Mouse (Mus musculus) forebrain, embryonic 16.5 days (tissue): ENCODE data around the gene Zfp866. TPM values are rescaled to one million over a fixed set of nuclear protein-coding genes. Genes with fewer than 3 reads are reported as not detected.

Experiments used
- ATAC-seq: fragments of 200-750 bp; cut with Nextera tagmentation; 2 replicates; pipeline ENCODE4 v1.8.0; 2017; ENCODE audit warnings: mild to moderate bottlenecking, moderate library complexity
- H3K27ac ChIP-seq: fragments of 300-500 bp; sonication (generic); 2 replicates; pipeline ENCODE4 v1.5.1; 2014; ENCODE audit warnings: low read length, control low read depth
- H3K27me3 ChIP-seq: fragments of 300-500 bp; sonication (generic); replicated peaks from 2 replicates; pipeline ENCODE4 v1.6.1; 2014; ENCODE audit warnings: low read length; ENCODE audit not compliant: control insufficient read depth, insufficient read depth
- H3K36me3 ChIP-seq: fragments of 300-500 bp; sonication (generic); 2 replicates; pipeline ENCODE4 v1.6.1; 2014; ENCODE audit not compliant: control insufficient read depth, insufficient read depth
- H3K4me1 ChIP-seq: fragments of 300-500 bp; sonication (generic); replicated peaks from 2 replicates; pipeline ENCODE4 v1.6.1; 2014; ENCODE audit warnings: low read length; ENCODE audit not compliant: control insufficient read depth, insufficient read depth
- H3K4me2 ChIP-seq: fragments of 300-500 bp; sonication (generic); 2 replicates; pipeline ENCODE4 v1.6.1; 2014; ENCODE audit warnings: mild to moderate bottlenecking, low read length, control low read depth
- H3K4me3 ChIP-seq: fragments of 300-500 bp; sonication (generic); replicated peaks from 2 replicates; pipeline ENCODE4 v1.5.1; 2014; ENCODE audit warnings: mild to moderate bottlenecking, low read length, control low read depth
- H3K9ac ChIP-seq: fragments of 300-500 bp; sonication (generic); replicated peaks from 2 replicates; pipeline ENCODE4 v1.6.1; 2014; ENCODE audit warnings: low read depth, low read length, control low read depth
- H3K9me3 ChIP-seq: fragments of 300-500 bp; sonication (generic); 2 replicates; pipeline ENCODE4 v1.6.1; 2016; ENCODE audit warnings: low read length; ENCODE audit not compliant: control insufficient read depth
- WGBS: fragments of 180-500 bp; shearing (Covaris S2); extraction: QIAGEN DNeasy Blood & Tissue Kit; methylation state at CpG from one replicate; pipeline ENCODE4 v1.1.7; 2014; 5-methylcytosine and 5-hydroxymethylcytosine counted together
- polyA plus RNA-seq: library from polyadenylated mRNA; unstranded; fragments of >200 nt; fragmentation: Nextera tagmentation; extraction: Ambion mirVana; gene quantifications from 2 replicates; pipeline ENCODE4 v1.2.1, GENCODE M21; 2015

Gene Zfp866
- polyA plus RNA-seq, 1 experiment from 2014 or later: 51.0 TPM

- Histone ChIP-seq H3K9me3 (no peaks in the 10 kb centered on the region), H3K27me3 (no peaks in the 10 kb centered on the region), H3K9ac (peak overlapping the region; percentile 84), H3K4me2 (peak overlapping the region; percentile 82), H3K4me3 (peak overlapping the region; percentile 79), H3K27ac (peak overlapping the region; percentile 52), H3K36me3 (peaks cover 1% of the 10 kb centered on the region), H3K4me1 (peaks cover 17% of the 10 kb centered on the region)
- WGBS: under 1% methylated on average over 48 of the region's 48 CpGs
- ATAC-seq: peak; percentile 73
These were observed 564 bp upstream of the Zfp866 start for GRCm38 (mm10) chr8:69791415-69792068.

- H3K4me2 ChIP-seq: peak overlapping the region; percentile 82
- H3K4me1 ChIP-seq: peaks cover 17% of the 10 kb centered on the region
- H3K27me3 ChIP-seq: no peaks in the 10 kb centered on the region
- no peaks in the 10 kb centered on the region; the same call in 1 of the 2 replicates for H3K36me3 ChIP-seq
- H3K9me3 ChIP-seq: no peaks in the 10 kb centered on the region
- 32% methylated on average over 11 of the region's 11 CpGs for WGBS
- H3K27ac ChIP-seq: no peak overlapping the region
- peak; percentile 12; the same call in 1 of the 2 replicates for ATAC-seq
- H3K9ac ChIP-seq: peak overlapping the region; percentile 84
- peak overlapping the region; percentile 79 for H3K4me3 ChIP-seq
These were observed 614 bp downstream of the Zfp866 start for GRCm38 (mm10) chr8:69790364-69790763.

GRCm38 (mm10) chr8:69789731-69790130, 1.2 kb downstream of the Zfp866 start:
- no peaks in the 10 kb centered on the region; the same call in 1 of the 2 replicates for H3K36me3 ChIP-seq
- no peaks in the 10 kb centered on the region for H3K9me3 ChIP-seq
- no peaks in the 10 kb centered on the region for H3K27me3 ChIP-seq
- no peak for ATAC-seq
- H3K27ac ChIP-seq: no peak overlapping the region
- H3K9ac ChIP-seq: no peak overlapping the region
- WGBS: 75% methylated on average over 5 of the region's 5 CpGs
- H3K4me2 ChIP-seq: no peak overlapping the region; the same call in 1 of the 2 replicates
- peaks cover 17% of the 10 kb centered on the region for H3K4me1 ChIP-seq
- H3K4me3 ChIP-seq: no peak overlapping the region

DNA sequence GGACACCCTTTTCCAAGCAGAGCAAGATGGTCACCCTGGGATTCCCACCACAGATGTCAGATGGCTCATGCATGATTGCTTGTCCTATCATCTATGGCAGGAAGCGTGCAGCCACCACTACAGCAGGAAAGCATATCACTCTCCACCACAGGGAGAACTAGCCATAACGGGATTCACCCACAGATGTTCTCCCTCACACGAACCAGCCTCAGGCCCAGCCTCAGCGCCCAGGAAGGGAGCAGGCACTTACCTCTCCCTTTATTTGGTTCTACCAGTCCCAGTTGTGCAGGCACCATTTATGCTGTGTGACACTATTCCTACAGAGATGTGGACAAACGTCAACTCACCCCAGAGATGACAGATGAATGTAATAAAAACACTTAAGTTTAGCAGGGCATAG, 1.9 kb downstream of the Zfp866 start:
- Histone ChIP-seq H3K4me1 (peaks cover 17% of the 10 kb centered on the region), H3K9ac (no peak overlapping the region), H3K27ac (no peak overlapping the region), H3K36me3 (no peaks in the 10 kb centered on the region; the same call in 1 of the 2 replicates), H3K27me3 (no peaks in the 10 kb centered on the region), H3K4me3 (no peak overlapping the region), H3K9me3 (no peaks in the 10 kb centered on the region), H3K4me2 (no peak overlapping the region)
- no peak for ATAC-seq
- 94% methylated on average over 5 of the region's 5 CpGs for WGBS

DNA sequence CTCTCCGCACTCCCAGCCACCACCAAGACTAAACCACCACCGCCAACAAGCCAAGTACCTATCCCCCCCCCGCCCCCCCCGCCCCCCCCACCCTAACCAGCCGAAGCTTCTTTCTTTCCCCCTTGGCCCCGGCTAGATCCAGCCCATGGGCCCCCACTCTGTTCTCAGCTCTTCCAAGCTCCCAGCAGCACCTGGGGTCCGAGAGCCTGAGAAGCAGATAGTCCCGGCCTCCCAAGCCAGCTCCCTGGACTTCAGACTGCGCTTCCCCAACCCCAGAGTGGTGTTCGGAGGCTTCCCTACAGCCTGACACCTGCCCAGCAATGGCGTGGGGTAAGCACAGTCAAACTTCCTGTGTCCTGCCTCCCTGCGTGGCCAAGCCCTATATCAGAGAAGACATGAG, 13.9 kb downstream of the Zfp866 start:
- Histone ChIP-seq H3K4me2 (no peak overlapping the region), H3K4me3 (no peak overlapping the region), H3K4me1 (peaks cover 17% of the 10 kb centered on the region), H3K9me3 (no peaks in the 10 kb centered on the region), H3K9ac (no peak overlapping the region), H3K27ac (no peak overlapping the region), H3K36me3 (no peaks in the 10 kb centered on the region), H3K27me3 (no peaks in the 10 kb centered on the region)
- no peak for ATAC-seq
- 65% methylated on average over 12 of the region's 12 CpGs for WGBS

DNA sequence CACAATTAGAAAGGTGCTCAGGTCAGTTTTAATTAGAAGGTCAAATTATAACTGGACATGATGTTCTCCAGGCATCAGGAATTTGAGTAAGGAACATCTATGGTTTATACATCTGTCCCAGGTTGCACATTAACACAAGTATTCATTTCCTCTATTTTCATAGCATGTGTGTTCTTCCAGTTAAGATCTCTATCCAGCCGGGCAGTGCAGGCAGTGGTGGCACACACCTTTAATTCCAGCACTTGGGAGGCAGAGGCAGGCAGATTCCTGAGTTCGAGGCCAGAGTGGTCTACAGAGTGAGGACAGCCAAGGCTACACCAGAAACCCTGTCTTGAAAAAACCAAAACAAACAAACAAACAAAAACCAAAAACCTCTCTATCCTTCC, 15.8 kb downstream of the Zfp866 start:
- WGBS: 55% methylated on average over 2 of the region's 2 CpGs
- peak overlapping the region; percentile 47 for H3K9ac ChIP-seq

DNA sequence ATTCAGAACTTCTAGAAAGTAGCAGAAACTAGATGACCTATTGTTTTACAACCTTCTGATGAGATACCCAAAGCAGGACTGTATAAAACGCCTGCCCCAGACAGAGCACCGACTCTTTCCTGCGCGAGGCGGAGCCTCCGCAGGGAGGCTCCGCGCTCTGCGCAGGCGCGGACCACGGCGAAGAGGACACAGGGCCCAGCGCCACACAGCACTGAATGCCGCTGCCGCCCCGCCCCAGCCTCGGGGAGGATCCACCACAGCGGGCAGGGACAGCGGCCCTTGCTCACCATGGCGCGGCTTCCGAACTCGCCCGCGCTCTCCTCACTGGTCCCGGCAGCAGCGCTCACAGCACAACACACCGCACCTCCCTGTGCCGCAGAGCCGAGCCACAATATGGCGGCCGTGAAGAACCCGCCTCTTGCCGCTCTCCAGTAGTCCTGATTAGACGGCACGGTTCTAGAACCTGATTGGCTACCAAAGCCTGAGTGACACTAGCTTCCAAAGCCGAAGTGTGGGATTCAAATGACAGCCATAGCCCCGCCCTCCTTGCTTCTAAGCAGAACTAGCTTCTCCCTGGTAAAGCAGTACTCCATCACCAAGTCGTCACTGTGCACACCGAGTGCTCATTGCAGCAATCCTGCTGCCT, 16.4 kb downstream of the Zfp866 start, which contains the start of gene Gm20422:
Gm20422 (minus strand) TSS at position 384 of the 646 bp plus-strand sequence.
- under 1% methylated on average over 41 of the region's 41 CpGs for WGBS
- Histone ChIP-seq H3K27ac (peak within 1 kb of the TSS; percentile 98), H3K27me3 (no peaks in the 10 kb centered on the region), H3K36me3 (no peaks in the 10 kb centered on the region), H3K9me3 (no peaks in the 10 kb centered on the region), H3K4me2 (peak within 1 kb of the TSS; percentile 80), H3K9ac (peak within 1 kb of the TSS; percentile 90), H3K4me1 (peaks cover 24% of the 10 kb centered on the region), H3K4me3 (peak within 1 kb of the TSS; percentile 63)
- peak; percentile 99 for ATAC-seq

More for the DNA sequence above, 15.8 kb downstream of the Zfp866 start:
- Histone ChIP-seq H3K36me3 (no peaks in the 10 kb centered on the region), H3K9me3 (no peaks in the 10 kb centered on the region), H3K4me1 (peaks cover 24% of the 10 kb centered on the region), H3K4me3 (peak overlapping the region; percentile 63), H3K4me2 (peak overlapping the region; percentile 44), H3K27me3 (no peaks in the 10 kb centered on the region), H3K27ac (peak overlapping the region; percentile 62)
- ATAC-seq: no peak

DNA sequence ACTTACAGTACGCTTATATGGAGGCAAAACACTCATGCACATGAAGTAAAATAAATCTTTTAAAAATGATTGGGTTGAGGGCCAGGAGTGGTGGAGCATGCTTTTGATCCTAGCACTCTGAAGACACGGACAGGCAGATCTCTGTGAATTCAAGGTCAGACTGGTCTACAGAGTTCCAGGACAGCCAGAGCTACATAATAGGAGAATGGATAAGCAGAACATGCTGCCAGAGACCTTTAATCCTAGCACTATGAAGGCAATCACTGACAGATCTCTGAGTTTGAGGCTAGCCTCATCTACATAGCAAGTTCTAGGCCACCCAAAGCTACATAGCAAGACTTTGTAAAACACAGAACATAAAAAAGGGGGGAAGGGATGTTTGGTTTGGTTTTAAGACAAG, 18.9 kb downstream of the Zfp866 start:
- Histone ChIP-seq H3K9ac (no peak overlapping the region), H3K4me1 (peaks cover 24% of the 10 kb centered on the region), H3K36me3 (peaks cover 15% of the 10 kb centered on the region), H3K4me2 (no peak overlapping the region; the same call in 1 of the 2 replicates), H3K4me3 (no peak overlapping the region), H3K9me3 (no peaks in the 10 kb centered on the region), H3K27ac (no peak overlapping the region), H3K27me3 (no peaks in the 10 kb centered on the region)
- no peak for ATAC-seq
- 90% methylated on average over 2 of the region's 2 CpGs for WGBS

DNA sequence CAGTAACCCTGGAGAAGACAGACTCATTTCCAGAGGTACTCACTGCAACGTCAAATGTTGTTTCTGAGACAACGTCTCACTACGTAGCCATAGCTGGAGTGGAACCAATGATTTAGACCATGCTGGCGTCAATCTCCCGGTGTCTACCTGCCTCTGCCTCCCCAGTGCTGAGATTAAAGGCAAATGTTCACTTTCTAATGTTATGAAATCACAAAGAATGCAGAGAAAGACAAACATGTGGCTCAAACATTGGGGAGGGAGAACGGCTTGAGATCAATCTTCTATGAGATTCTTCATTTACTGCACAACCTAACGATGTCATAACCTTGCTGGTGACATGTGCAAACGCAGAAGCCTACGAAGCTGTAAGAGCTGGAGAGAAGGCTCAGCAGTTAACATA, 19.8 kb downstream of the Zfp866 start:
- WGBS: 90% methylated on average over 9 of the region's 9 CpGs
- peaks cover 24% of the 10 kb centered on the region for H3K4me1 ChIP-seq
- ATAC-seq: no peak
- peaks cover 4% of the 10 kb centered on the region for H3K9me3 ChIP-seq
- peaks cover 24% of the 10 kb centered on the region for H3K36me3 ChIP-seq
- no peak overlapping the region for H3K9ac ChIP-seq
- H3K4me2 ChIP-seq: no peak overlapping the region
- H3K27me3 ChIP-seq: no peaks in the 10 kb centered on the region
- H3K4me3 ChIP-seq: no peak overlapping the region
- no peak overlapping the region for H3K27ac ChIP-seq
